In the genomic region with DNA sequence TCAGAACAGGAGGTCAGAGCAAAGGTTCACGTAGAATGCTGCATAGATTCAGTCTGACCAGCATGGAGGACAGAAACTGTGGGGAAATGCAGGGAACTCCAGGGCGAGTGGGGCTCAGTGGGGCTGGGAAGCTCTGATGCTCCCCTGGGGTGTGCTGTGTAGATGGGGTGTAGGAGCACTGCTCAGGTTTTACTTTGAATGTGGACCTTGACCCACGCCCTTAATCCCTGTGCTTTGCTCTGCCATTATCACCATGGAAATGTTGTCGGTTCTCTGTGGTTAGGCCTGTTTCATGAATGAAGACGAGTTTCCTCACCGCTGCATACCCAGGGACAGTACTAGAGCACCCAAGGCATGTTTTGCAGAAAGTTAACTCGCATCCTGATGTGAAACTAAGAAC, we compare ENCODE assay signal across 19 mouse cellular contexts. TPM values are rescaled to one million over a fixed set of nuclear protein-coding genes. Genes with fewer than 3 reads are reported as not detected.
DNase-seq lines count a peak whose midpoint lies in the region; ATAC-seq and TF ChIP-seq lines count a peak whose summit lies in the region.
"Had no signal": no experiment of that assay in that cellular context is flagged by ENCODE, and none has a peak within 500 bp of the region (broad histone marks: within the 10 kb centered on the region; RNA-seq: fewer than 3 reads in every experiment).

No protein-coding gene starts in this region.

- no peaks in the 10 kb centered on the region for H3K27me3 ChIP-seq in intestine, embryonic 15.5 days (replicated peaks)
- H3K27me3 ChIP-seq in intestine, postnatal 0 days (replicated peaks; ENCODE audit: control insufficient read depth, insufficient read depth, low read length) = no peaks in the 10 kb centered on the region
- H3K27me3 ChIP-seq in intestine, embryonic 16.5 days (replicated peaks; ENCODE audit: control insufficient read depth, insufficient read depth, low read length) = no peaks in the 10 kb centered on the region
- H3K27me3 ChIP-seq: CH12.LX, Patski had no signal

- no peak overlapping the region for H3K27ac ChIP-seq in intestine, embryonic 15.5 days
- no peak overlapping the region for H3K27ac ChIP-seq in intestine, postnatal 0 days (ENCODE audit: low read depth, low read length)
- no peak overlapping the region for H3K27ac ChIP-seq in intestine, embryonic 16.5 days (ENCODE audit: low read length)

- peak; percentile 65 for ATAC-seq in intestine, embryonic 15.5 days
- ATAC-seq in intestine, postnatal 0 days = no peak
- peak; percentile 58 for ATAC-seq in intestine, embryonic 16.5 days
- ATAC-seq: activated CD4-positive, CD25-positive, alpha-beta regulatory T cell, adult 4 months; CD4-positive, CD25-positive, alpha-beta regulatory T cell, adult 4 months; Patski had no signal

- WGBS in intestine, embryonic 15.5 days = 72% methylated on average over 7 of the region's 7 CpGs
- 56% methylated on average over 7 of the region's 7 CpGs for WGBS in intestine, postnatal 0 days
- 71% methylated on average over 7 of the region's 7 CpGs for WGBS in intestine, embryonic 16.5 days

- H3K4me3 ChIP-seq in intestine, embryonic 15.5 days (replicated peaks) = no peak overlapping the region
- no peak overlapping the region for H3K4me3 ChIP-seq in intestine, postnatal 0 days (ENCODE audit: low read depth, low read length)
- H3K4me3 ChIP-seq in intestine, embryonic 16.5 days (ENCODE audit: low read length) = no peak overlapping the region

- H3K9ac ChIP-seq in intestine, embryonic 15.5 days = no peak overlapping the region
- no peak overlapping the region for H3K9ac ChIP-seq in intestine, postnatal 0 days (ENCODE audit: low read depth, low read length)
- no peak overlapping the region for H3K9ac ChIP-seq in intestine, embryonic 16.5 days (ENCODE audit: low read depth, low read length)

- no peak for DNase-seq in lung, postnatal 4 days
- DNase-seq: adrenal gland, adult 2 months; adrenal gland, adult 8-10 months; adrenal gland, postnatal 10 days; adrenal gland, postnatal 14 days; adrenal gland, postnatal 25 days; adrenal gland, postnatal 36 days; B cell, adult 2 months; cerebellum, adult 11 months; cerebellum, adult 11-12 months; cerebellum, adult 18-20 months had no signal

- no peaks in the 10 kb centered on the region for H3K4me1 ChIP-seq in intestine, embryonic 15.5 days (replicated peaks)
- no peaks in the 10 kb centered on the region for H3K4me1 ChIP-seq in intestine, postnatal 0 days (replicated peaks; ENCODE audit: control insufficient read depth, insufficient read depth, low read length)
- H3K4me1 ChIP-seq in intestine, embryonic 16.5 days (ENCODE audit: control insufficient read depth, insufficient read depth, low read length) = no peaks in the 10 kb centered on the region; the same call in 1 of the 2 replicates

- no peaks in the 10 kb centered on the region for H3K9me3 ChIP-seq in intestine, embryonic 15.5 days
- H3K9me3 ChIP-seq in intestine, postnatal 0 days (ENCODE audit: control insufficient read depth) = no peaks in the 10 kb centered on the region
- H3K9me3 ChIP-seq in intestine, embryonic 16.5 days (ENCODE audit: control insufficient read depth, low read length) = no peaks in the 10 kb centered on the region
- H3K9me3 ChIP-seq: G1E had no signal

- H3K36me3 ChIP-seq in intestine, embryonic 15.5 days = peaks cover 32% of the 10 kb centered on the region
- H3K36me3 ChIP-seq in intestine, postnatal 0 days (ENCODE audit: control insufficient read depth, insufficient read depth) = peaks cover 52% of the 10 kb centered on the region
- H3K36me3 ChIP-seq in intestine, embryonic 16.5 days (ENCODE audit: control insufficient read depth, insufficient read depth, low read length) = 0 out of 2 replicates have a peak, but pooled peaks cover 3% of the 10 kb centered on the region

- TF ChIP-seq CTCF in intestine, postnatal 0 days (IDR thresholded peaks at IDR 0.05; ENCODE audit: low read depth) = no peak

- H3K4me2 ChIP-seq in intestine, embryonic 15.5 days (replicated peaks) = no peak overlapping the region
- H3K4me2 ChIP-seq in intestine, postnatal 0 days (replicated peaks; ENCODE audit: low read depth) = no peak overlapping the region
- no peak overlapping the region for H3K4me2 ChIP-seq in intestine, embryonic 16.5 days (ENCODE audit: low read depth, low read length)

RNA-seq across cellular contexts. Expression of a gene that starts 8.6 kb away (rescaled TPM):
- 44.8 and 48.6 TPM in 2 replicates for polyA plus RNA-seq in intestine, embryonic 15.5 days (2015; fragmentation: Nextera tagmentation; extraction: Ambion mirVana)
- polyA plus RNA-seq in intestine, postnatal 0 days (2015; fragmentation: Nextera tagmentation; extraction: Ambion mirVana) = 17.7 and 20.6 TPM in 2 replicates
- polyA plus RNA-seq in intestine, embryonic 16.5 days (2015; fragmentation: Nextera tagmentation; extraction: Ambion mirVana) = 41.7 and 42.8 TPM in 2 replicates

RNA-seq across cellular contexts. Expression of a gene that starts 8.6 kb away (rescaled TPM):
- polyA plus RNA-seq in intestine, embryonic 15.5 days (2015; fragmentation: Nextera tagmentation; extraction: Ambion mirVana) = 82.6 and 83.9 TPM in 2 replicates
- 31.0 and 31.9 TPM in 2 replicates for polyA plus RNA-seq in intestine, postnatal 0 days (2015; fragmentation: Nextera tagmentation; extraction: Ambion mirVana)
- 75.4 and 83.6 TPM in 2 replicates for polyA plus RNA-seq in intestine, embryonic 16.5 days (2015; fragmentation: Nextera tagmentation; extraction: Ambion mirVana)

RNA-seq across cellular contexts. Expression of a gene that starts 26.0 kb away (rescaled TPM):
- 7.5 and 7.8 TPM in 2 replicates for polyA plus RNA-seq in intestine, embryonic 15.5 days (2015; fragmentation: Nextera tagmentation; extraction: Ambion mirVana)
- polyA plus RNA-seq in intestine, postnatal 0 days (2015; fragmentation: Nextera tagmentation; extraction: Ambion mirVana) = 4.7 and 5.4 TPM in 2 replicates
- polyA plus RNA-seq in intestine, embryonic 16.5 days (2015; fragmentation: Nextera tagmentation; extraction: Ambion mirVana) = 3.2 and 6.0 TPM in 2 replicates

RNA-seq across cellular contexts. Expression of a gene that starts 26.2 kb away (rescaled TPM):
- polyA plus RNA-seq in intestine, embryonic 15.5 days (2015; fragmentation: Nextera tagmentation; extraction: Ambion mirVana) = 8.4 and 8.5 TPM in 2 replicates
- 4.5 and 4.7 TPM in 2 replicates for polyA plus RNA-seq in intestine, postnatal 0 days (2015; fragmentation: Nextera tagmentation; extraction: Ambion mirVana)
- 6.1 and 6.7 TPM in 2 replicates for polyA plus RNA-seq in intestine, embryonic 16.5 days (2015; fragmentation: Nextera tagmentation; extraction: Ambion mirVana)
